Mouse (Mus musculus) liver, adult (tissue): Measurements from ENCODE around the gene Gm7030.
"Not testable (repeated sequence)": the region's sequence is repeated elsewhere in the genome, so short reads cannot be mapped to it uniquely, and the experiment has no call there.

ENCODE experiments used
- GATA4 ChIP-seq: IDR thresholded peaks from 2 replicates; pipeline ENCODE4 v1.6.1; 2014; ENCODE audit warnings: mild to moderate bottlenecking, low read length; ENCODE audit not compliant: insufficient replicate concordance

Gm7030 gene

GRCm38 (mm10) chr17:36128968-36129817 lies at the start of gene Gm7030:
Gene Gm7030 (minus strand): TSS chr17:36129425.
- TF ChIP-seq GATA4 = not testable (repeated sequence)

GRCm38 (mm10) chr17:36170287-36170814 lies 41.1 kb upstream of the Gm7030 start:
- TF ChIP-seq GATA4 = no peak

- no peak for TF ChIP-seq GATA4
Observed at GRCm38 (mm10) chr17:36169753-36170152, 40.5 kb upstream of the Gm7030 start.

GRCm38 (mm10) chr17:36168039-36168652 lies 38.9 kb upstream of the Gm7030 start, which contains the start of gene Gm8909:
Gene Gm8909 (minus strand): TSS chr17:36168537.
- no peak for TF ChIP-seq GATA4

GRCm38 (mm10) chr17:36167306-36168038 lies 38.2 kb upstream of the Gm7030 start:
- no peak for TF ChIP-seq GATA4

GRCm38 (mm10) chr17:36161129-36162051 lies 32.2 kb upstream of the Gm7030 start:
- no peak for TF ChIP-seq GATA4

- no peak for TF ChIP-seq GATA4
Observed at GRCm38 (mm10) chr17:36154271-36155149, 25.3 kb upstream of the Gm7030 start.

- no peak for TF ChIP-seq GATA4
Observed at GRCm38 (mm10) chr17:36145111-36145860, 16.1 kb upstream of the Gm7030 start.

GRCm38 (mm10) chr17:36131516-36132265 lies 2.5 kb upstream of the Gm7030 start:
- no peak for TF ChIP-seq GATA4

GRCm38 (mm10) chr17:36121352-36122020 lies 7.7 kb downstream of the Gm7030 start, which contains the start of gene Gm19684:
Gene Gm19684 (plus strand): TSS chr17:36121678.
- TF ChIP-seq GATA4 = not testable (repeated sequence)

- TF ChIP-seq GATA4 = no peak
Observed at GRCm38 (mm10) chr17:36093936-36094335, 35.3 kb downstream of the Gm7030 start.

GRCm38 (mm10) chr17:36083870-36084451 lies 45.3 kb downstream of the Gm7030 start:
- no peak for TF ChIP-seq GATA4
